ENCODE assay signal across 8 mouse cellular contexts in the genomic region with DNA sequence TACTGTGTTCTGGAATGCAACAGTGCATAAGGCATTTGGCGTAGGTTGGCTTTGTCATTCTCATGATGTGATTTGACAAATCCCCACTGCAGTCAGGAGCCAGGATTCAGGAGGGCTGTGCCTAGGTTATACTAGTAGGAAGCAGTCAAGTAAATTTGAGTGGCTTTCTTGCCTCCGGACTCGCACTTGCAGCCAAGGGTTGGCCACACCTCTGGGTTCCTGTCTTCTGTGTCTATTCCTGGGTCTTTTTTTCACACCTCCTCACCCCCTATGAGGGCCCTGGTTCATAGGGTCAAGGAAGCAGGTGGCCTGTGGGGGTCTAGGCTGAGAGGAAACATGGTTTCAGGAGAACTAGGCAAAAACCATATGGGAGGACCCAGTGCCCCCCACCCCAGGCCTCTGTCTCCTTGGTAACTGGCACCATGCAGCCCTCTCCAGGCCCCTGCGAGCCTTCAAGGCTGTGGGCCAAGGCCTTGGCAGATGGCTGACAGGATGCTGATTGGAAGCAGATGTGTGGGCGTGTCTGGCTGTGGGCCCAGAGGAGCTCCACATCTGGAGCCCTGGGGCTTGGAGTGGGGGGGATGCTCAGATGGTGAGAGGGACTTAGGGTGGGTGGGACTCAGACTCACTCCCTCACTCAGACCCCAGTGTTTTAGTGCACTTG.
A peak's percentile ranks its signal among the peaks of the same experiment; 100 is the strongest.
DNase-seq lines count a peak whose midpoint lies in the region; ATAC-seq and TF ChIP-seq lines count a peak whose summit lies in the region.

No protein-coding gene starts in this region.

- no peaks in the 10 kb centered on the region for H3K36me3 ChIP-seq in hindbrain, embryonic 12.5 days
- no peaks in the 10 kb centered on the region for H3K36me3 ChIP-seq in limb, embryonic 14.5 days (ENCODE audit: control insufficient read depth, insufficient read depth, low read length)
- H3K36me3 ChIP-seq in neural tube, embryonic 13.5 days, result no peaks in the 10 kb centered on the region

- no peak overlapping the region for H3K9ac ChIP-seq in hindbrain, embryonic 12.5 days
- H3K9ac ChIP-seq in limb, embryonic 14.5 days (ENCODE audit: low read depth, low read length, severe bottlenecking), result no peak overlapping the region
- no peak overlapping the region for H3K9ac ChIP-seq in neural tube, embryonic 13.5 days

- peak; percentile 87 for DNase-seq in 3T3-L1 (ENCODE audit: low read depth, low spot score)
- peak; percentile 59 for DNase-seq in brain, adult 2 months (ENCODE audit: low read depth, low spot score)
- DNase-seq in gastrocnemius, adult 8-10 months (ENCODE audit: low spot score in 2 of 2), result peak; percentile 49 to 67
- peak; percentile 91 for DNase-seq in limb, embryonic 14.5 days (ENCODE audit: low spot score)
- DNase-seq in Muller cell, postnatal 12 days (ENCODE audit: inconsistent ontology term), result no peak

- H3K9me3 ChIP-seq in hindbrain, embryonic 12.5 days (replicated peaks), result no peaks in the 10 kb centered on the region
- no peaks in the 10 kb centered on the region for H3K9me3 ChIP-seq in limb, embryonic 14.5 days (ENCODE audit: control insufficient read depth, low read length)
- no peaks in the 10 kb centered on the region for H3K9me3 ChIP-seq in neural tube, embryonic 13.5 days

- WGBS in hindbrain, embryonic 12.5 days, result 49% methylated on average over 5 of the region's 5 CpGs
- WGBS in limb, embryonic 14.5 days, result 21% methylated on average over 5 of the region's 5 CpGs
- WGBS in neural tube, embryonic 13.5 days, result 62% methylated on average over 5 of the region's 5 CpGs

- 0 out of 2 replicates have a peak overlapping the region, but pooled peaks have one; percentile 5 for H3K27ac ChIP-seq in hindbrain, embryonic 12.5 days
- peak overlapping the region; percentile 81 for H3K27ac ChIP-seq in limb, embryonic 14.5 days (replicated peaks; ENCODE audit: low read depth, low read length)
- peak overlapping the region; percentile 23; the same call in 1 of the 2 replicates for H3K27ac ChIP-seq in neural tube, embryonic 13.5 days (replicated peaks)

- H3K4me2 ChIP-seq in hindbrain, embryonic 12.5 days (replicated peaks), result no peak overlapping the region
- H3K4me2 ChIP-seq in limb, embryonic 14.5 days (replicated peaks; ENCODE audit: low read depth, low read length, severe bottlenecking), result peak overlapping the region; percentile 24; the same call in 1 of the 2 replicates
- no peak overlapping the region for H3K4me2 ChIP-seq in neural tube, embryonic 13.5 days

- H3K27me3 ChIP-seq in hindbrain, embryonic 12.5 days, result no peaks in the 10 kb centered on the region
- H3K27me3 ChIP-seq in limb, embryonic 14.5 days (ENCODE audit: control insufficient read depth, insufficient read depth, low read length), result no peaks in the 10 kb centered on the region
- H3K27me3 ChIP-seq in neural tube, embryonic 13.5 days, result no peaks in the 10 kb centered on the region

- peaks cover 18% of the 10 kb centered on the region for H3K4me1 ChIP-seq in hindbrain, embryonic 12.5 days
- H3K4me1 ChIP-seq in limb, embryonic 14.5 days (ENCODE audit: control insufficient read depth, insufficient read depth, low read length), result peaks cover 38% of the 10 kb centered on the region
- H3K4me1 ChIP-seq in neural tube, embryonic 13.5 days (replicated peaks), result peaks cover 37% of the 10 kb centered on the region

- peak; percentile 79 for ATAC-seq in hindbrain, embryonic 12.5 days (ENCODE audit: low FRiP score)
- ATAC-seq in limb, embryonic 14.5 days (ENCODE audit: low FRiP score, low read depth), result peak; percentile 92
- ATAC-seq in neural tube, embryonic 13.5 days (ENCODE audit: low read depth), result peak; percentile 77
- no peak for ATAC-seq in megakaryocyte, adult 5-6 weeks (ENCODE audit: poor library complexity, severe bottlenecking)

- H3K4me3 ChIP-seq in hindbrain, embryonic 12.5 days, result no peak overlapping the region
- H3K4me3 ChIP-seq in limb, embryonic 14.5 days (replicated peaks; ENCODE audit: low read length), result no peak overlapping the region
- no peak overlapping the region for H3K4me3 ChIP-seq in neural tube, embryonic 13.5 days

- no peak for TF ChIP-seq POLR2A in limb, embryonic 14.5 days (IDR thresholded peaks at IDR 0.05; ENCODE audit: borderline replicate concordance, extremely low read depth, insufficient read depth, insufficient read length)

Comparison
In these comparisons a context has a peak if more than half of its experiments do, and no peak if none do; other contexts are left out.
1. H3K27ac ChIP-seq: peak in every context shown above with its lines; median percentile 81 in limb, embryonic 14.5 days; 23 in neural tube, embryonic 13.5 days; 5 in hindbrain, embryonic 12.5 days.